Mouse (Mus musculus) brain, embryonic 14.5 days (tissue): ENCODE measurements at regions not wholly inside any gene's neighbourhood (a gene's known extent, or its start where the extent isn't known, plus 50 kb on each side); places are given as distances from the start of the nearest gene placed in this dataset.

Experiments
- DNase-seq: peaks from one replicate; pipeline ENCODE4 v3.0.0-alpha.2; 2011; ENCODE audit warnings: low read depth
- CTCF ChIP-seq: fragments of 200-500 bp; IDR thresholded peaks from 2 replicates; pipeline ENCODE4 v1.5.1; 2012; ENCODE audit warnings: inconsistent platforms, mild to moderate bottlenecking, moderate library complexity, borderline replicate concordance; ENCODE audit not compliant: insufficient read depth, insufficient read length; ENCODE audit errors: extremely low read depth
- POLR2A ChIP-seq: fragments of 200-500 bp; IDR thresholded peaks from 2 replicates; pipeline ENCODE4 v1.6.1; 2012; ENCODE audit warnings: mild to moderate bottlenecking, inconsistent platforms, borderline replicate concordance; ENCODE audit not compliant: poor library complexity, insufficient read depth, insufficient read length, severe bottlenecking; ENCODE audit errors: extremely low read depth

GRCm38 (mm10) chr14:91776126-91776525, 2114.4 kb downstream of the Pcdh9 start:
- peak; percentile 31 for DNase-seq
- TF ChIP-seq POLR2A = no peak
- no peak for TF ChIP-seq CTCF
